Comparison of ENCODE assay signal across 10 mouse cellular contexts in genomic region chr11:88153880-88154279, GRCm38 (mm10). TPM values are rescaled to one million over a fixed set of nuclear protein-coding genes. Genes with fewer than 3 reads are reported as not detected.
DNase-seq lines count a peak whose midpoint lies in the region; ATAC-seq lines count a peak whose summit lies in the region.
"Had no signal": no experiment of that assay in that cellular context is flagged by ENCODE, and none has a peak within 500 bp of the region (broad histone marks: within the 10 kb centered on the region; RNA-seq: fewer than 3 reads in every experiment).

No protein-coding gene starts in this region.

- peaks cover 85% of the 10 kb centered on the region for H3K4me1 ChIP-seq in heart, embryonic 13.5 days
- peaks cover 86% of the 10 kb centered on the region for H3K4me1 ChIP-seq in midbrain, embryonic 10.5 days
- H3K4me1 ChIP-seq in midbrain, embryonic 15.5 days, result peaks cover 41% of the 10 kb centered on the region
- peaks cover 67% of the 10 kb centered on the region for H3K4me1 ChIP-seq in intestine, embryonic 15.5 days (replicated peaks)
- H3K4me1 ChIP-seq in stomach, embryonic 15.5 days, result peaks cover 79% of the 10 kb centered on the region

- H3K4me2 ChIP-seq in heart, embryonic 13.5 days, result no peak overlapping the region
- no peak overlapping the region for H3K4me2 ChIP-seq in midbrain, embryonic 15.5 days
- no peak overlapping the region for H3K4me2 ChIP-seq in intestine, embryonic 15.5 days (replicated peaks)
- no peak overlapping the region for H3K4me2 ChIP-seq in stomach, embryonic 15.5 days

- H3K9ac ChIP-seq in heart, embryonic 13.5 days, result peak overlapping the region; percentile 58
- H3K9ac ChIP-seq in midbrain, embryonic 15.5 days, result no peak overlapping the region
- H3K9ac ChIP-seq in intestine, embryonic 15.5 days, result no peak overlapping the region
- no peak overlapping the region for H3K9ac ChIP-seq in stomach, embryonic 15.5 days

- H3K36me3 ChIP-seq in heart, embryonic 13.5 days, result no peaks in the 10 kb centered on the region
- H3K36me3 ChIP-seq in midbrain, embryonic 10.5 days, result peaks cover 10% of the 10 kb centered on the region; the same call in 1 of the 2 replicates
- no peaks in the 10 kb centered on the region for H3K36me3 ChIP-seq in midbrain, embryonic 15.5 days (replicated peaks)
- H3K36me3 ChIP-seq in intestine, embryonic 15.5 days, result no peaks in the 10 kb centered on the region
- no peaks in the 10 kb centered on the region for H3K36me3 ChIP-seq in stomach, embryonic 15.5 days

- H3K27me3 ChIP-seq in heart, embryonic 13.5 days (replicated peaks), result no peaks in the 10 kb centered on the region
- H3K27me3 ChIP-seq in midbrain, embryonic 10.5 days (ENCODE audit: low read depth, poor library complexity, severe bottlenecking), result peaks cover 4% of the 10 kb centered on the region; the same call in 1 of the 2 replicates
- no peaks in the 10 kb centered on the region for H3K27me3 ChIP-seq in midbrain, embryonic 15.5 days (replicated peaks)
- H3K27me3 ChIP-seq in intestine, embryonic 15.5 days (replicated peaks), result no peaks in the 10 kb centered on the region
- no peaks in the 10 kb centered on the region for H3K27me3 ChIP-seq in stomach, embryonic 15.5 days (replicated peaks)

- ATAC-seq in heart, embryonic 13.5 days (ENCODE audit: extremely low read depth, insufficient number of reproducible peaks, low FRiP score, low TSS enrichment), result no peak
- no peak for ATAC-seq in midbrain, embryonic 15.5 days (replicated peaks)
- ATAC-seq in intestine, embryonic 15.5 days, result peak; percentile 14; the same call in 1 of the 2 replicates
- ATAC-seq in stomach, embryonic 15.5 days (ENCODE audit: insufficient read depth, low FRiP score, low read depth), result peak; percentile 78
- ATAC-seq: activated CD4-positive, CD25-positive, alpha-beta regulatory T cell, adult 4 months had no signal

- no peak overlapping the region for H3K4me3 ChIP-seq in heart, embryonic 13.5 days
- H3K4me3 ChIP-seq in midbrain, embryonic 10.5 days, result no peak overlapping the region
- H3K4me3 ChIP-seq in midbrain, embryonic 15.5 days, result no peak overlapping the region
- H3K4me3 ChIP-seq in intestine, embryonic 15.5 days (replicated peaks), result no peak overlapping the region
- no peak overlapping the region for H3K4me3 ChIP-seq in stomach, embryonic 15.5 days (replicated peaks)

- peak overlapping the region; percentile 78 for H3K27ac ChIP-seq in heart, embryonic 13.5 days (replicated peaks)
- peak overlapping the region; percentile 80 for H3K27ac ChIP-seq in midbrain, embryonic 10.5 days (replicated peaks)
- no peak overlapping the region for H3K27ac ChIP-seq in midbrain, embryonic 15.5 days
- H3K27ac ChIP-seq in intestine, embryonic 15.5 days, result peak overlapping the region; percentile 85
- H3K27ac ChIP-seq in stomach, embryonic 15.5 days, result peak overlapping the region; percentile 93

- WGBS in heart, embryonic 13.5 days, result 74% methylated on average over 5 of the region's 5 CpGs
- 83% methylated on average over 5 of the region's 5 CpGs for WGBS in midbrain, embryonic 10.5 days
- 77% methylated on average over 5 of the region's 5 CpGs for WGBS in midbrain, embryonic 15.5 days
- WGBS in intestine, embryonic 15.5 days, result 24% methylated on average over 5 of the region's 5 CpGs
- 14% methylated on average over 5 of the region's 5 CpGs for WGBS in stomach, embryonic 15.5 days

- no peak for DNase-seq in heart, adult 18-20 months
- DNase-seq in midbrain, embryonic 10.5 days (ENCODE audit: low spot score), result no peak
- DNase-seq in adrenal gland, postnatal 36 days, result no peak
- no peak for DNase-seq in T-cell, adult 2 months (ENCODE audit: low spot score)
- DNase-seq: cerebellum, adult 11-12 months had no signal

- no peaks in the 10 kb centered on the region for H3K9me3 ChIP-seq in heart, embryonic 13.5 days
- no peaks in the 10 kb centered on the region for H3K9me3 ChIP-seq in midbrain, embryonic 10.5 days (replicated peaks)
- H3K9me3 ChIP-seq in midbrain, embryonic 15.5 days, result no peaks in the 10 kb centered on the region
- H3K9me3 ChIP-seq in intestine, embryonic 15.5 days, result no peaks in the 10 kb centered on the region
- no peaks in the 10 kb centered on the region for H3K9me3 ChIP-seq in stomach, embryonic 15.5 days

RNA-seq across cellular contexts. Expression of gene Mrps23, which starts 50.3 kb away (rescaled TPM):
- 76.0 and 82.1 TPM in 2 replicates for polyA plus RNA-seq in heart, embryonic 13.5 days (2015; fragmentation: Nextera tagmentation; extraction: Ambion mirVana)
- 100 to 1,000 TPM; 327 to 375 TPM for total RNA-seq in heart, adult 18-20 months (2021)
- 70.6 and 78.8 TPM in 2 replicates for polyA plus RNA-seq in midbrain, embryonic 10.5 days (2016; fragmentation: Nextera tagmentation; extraction: Ambion mirVana)
- 60.6 and 62.4 TPM in 2 replicates for polyA plus RNA-seq in midbrain, embryonic 15.5 days (2015; fragmentation: Nextera tagmentation; extraction: Ambion mirVana)
- polyA plus RNA-seq in intestine, embryonic 15.5 days (2015; fragmentation: Nextera tagmentation; extraction: Ambion mirVana), result 59.6 and 62.3 TPM in 2 replicates
- 52.8 and 59.5 TPM in 2 replicates for polyA plus RNA-seq in stomach, embryonic 15.5 days (2015; fragmentation: Nextera tagmentation; extraction: Ambion mirVana)
- total RNA-seq in adrenal gland, postnatal 36 days (2021), result 100 to 1,000 TPM; 151 to 216 TPM

RNA-seq across cellular contexts. Expression of gene Cuedc1, which starts 56.0 kb away (rescaled TPM):
- 16.8 and 18.1 TPM in 2 replicates for polyA plus RNA-seq in heart, embryonic 13.5 days (2015; fragmentation: Nextera tagmentation; extraction: Ambion mirVana)
- 10 to 100 TPM; 40.0 to 43.8 TPM for total RNA-seq in heart, adult 18-20 months (2021)
- polyA plus RNA-seq in midbrain, embryonic 10.5 days (2016; fragmentation: Nextera tagmentation; extraction: Ambion mirVana), result 26.4 and 27.2 TPM in 2 replicates
- polyA plus RNA-seq in midbrain, embryonic 15.5 days (2015; fragmentation: Nextera tagmentation; extraction: Ambion mirVana), result 50.2 and 54.6 TPM in 2 replicates
- polyA plus RNA-seq in intestine, embryonic 15.5 days (2015; fragmentation: Nextera tagmentation; extraction: Ambion mirVana), result 14.2 and 17.6 TPM in 2 replicates
- 23.8 and 26.7 TPM in 2 replicates for polyA plus RNA-seq in stomach, embryonic 15.5 days (2015; fragmentation: Nextera tagmentation; extraction: Ambion mirVana)
- 10 to 100 TPM; 46.9 to 53.4 TPM for total RNA-seq in adrenal gland, postnatal 36 days (2021)

Comparison
In these comparisons a context has a peak if more than half of its experiments do, and no peak if none do; other contexts are left out.
1. ATAC-seq: peak in intestine, embryonic 15.5 days (single experiment) and stomach, embryonic 15.5 days (single experiment); none in heart, embryonic 13.5 days (single experiment) and midbrain, embryonic 15.5 days (single experiment).